Comparison of ENCODE assay signal across 25 mouse cellular contexts in genomic region chr17:27931826-27932225, GRCm38 (mm10).
"Had no signal": no experiment of that assay in that cellular context is flagged by ENCODE, and none has a peak within 500 bp of the region (broad histone marks: within the 10 kb centered on the region; RNA-seq: fewer than 3 reads in every experiment).

No protein-coding gene starts in this region.

- ATAC-seq: hindbrain, embryonic 16.5 days; inflammation-experienced regulatory T-cells, adult 6 months; intestine, embryonic 15.5 days; intestine, postnatal 0 days had no signal

- H3K9me3 ChIP-seq: heart, embryonic 10.5 days; heart, embryonic 12.5 days; hindbrain, embryonic 10.5 days; hindbrain, embryonic 12.5 days; intestine, embryonic 15.5 days; limb, embryonic 13.5 days; limb, embryonic 15.5 days had no signal

- H3K4me3 ChIP-seq: heart, embryonic 10.5 days; heart, embryonic 12.5 days; hindbrain, embryonic 10.5 days; hindbrain, embryonic 12.5 days; intestine, embryonic 15.5 days; layer of hippocampus, adult 2 months; left cerebral cortex, adult 2 months; limb, embryonic 13.5 days; limb, embryonic 15.5 days had no signal

- H3K27ac ChIP-seq: heart, embryonic 10.5 days; hindbrain, embryonic 10.5 days; hindbrain, embryonic 12.5 days; hindbrain, embryonic 14.5 days; intestine, embryonic 15.5 days; layer of hippocampus, adult 2 months; left cerebral cortex, adult 2 months; limb, embryonic 13.5 days; limb, embryonic 15.5 days; liver, embryonic 14.5 days had no signal

- DNase-seq: gastrocnemius, postnatal 10 days; gastrocnemius, postnatal 25 days; heart, adult 18-20 months; heart, postnatal 10 days; heart, postnatal 4 days; kidney, adult 18-20 months; kidney, adult 8-10 months; kidney, postnatal 14 days; kidney, postnatal 36 days; left cerebral cortex, postnatal 4 days had no signal

- H3K4me1 ChIP-seq: heart, embryonic 10.5 days had no signal

- H3K36me3 ChIP-seq: hindbrain, embryonic 12.5 days; intestine, embryonic 15.5 days; limb, embryonic 15.5 days had no signal

- H3K9ac ChIP-seq: heart, embryonic 12.5 days; hindbrain, embryonic 12.5 days; hindbrain, embryonic 14.5 days; intestine, embryonic 15.5 days; limb, embryonic 13.5 days; limb, embryonic 15.5 days; liver, embryonic 14.5 days had no signal

- H3K4me2 ChIP-seq: heart, embryonic 12.5 days; hindbrain, embryonic 12.5 days; hindbrain, embryonic 14.5 days; intestine, embryonic 15.5 days; limb, embryonic 13.5 days; limb, embryonic 15.5 days; liver, embryonic 11.5 days had no signal

- H3K27me3 ChIP-seq: heart, embryonic 12.5 days; hindbrain, embryonic 12.5 days; intestine, embryonic 15.5 days; limb, embryonic 13.5 days; limb, embryonic 15.5 days had no signal
